Mouse (Mus musculus) layer of hippocampus, adult 18-20 months (tissue): ENCODE measurements at regions not wholly inside any gene's neighbourhood (a gene's known extent, or its start where the extent isn't known, plus 50 kb on each side); places are given as distances from the start of the nearest gene placed in this dataset.

ENCODE experiments used
- DNase-seq, 2 experiments: peaks; one replicate each; pipeline ENCODE4 v3.0.0; 2022; ENCODE audit warnings: low spot score in 2 of 2

DNA sequence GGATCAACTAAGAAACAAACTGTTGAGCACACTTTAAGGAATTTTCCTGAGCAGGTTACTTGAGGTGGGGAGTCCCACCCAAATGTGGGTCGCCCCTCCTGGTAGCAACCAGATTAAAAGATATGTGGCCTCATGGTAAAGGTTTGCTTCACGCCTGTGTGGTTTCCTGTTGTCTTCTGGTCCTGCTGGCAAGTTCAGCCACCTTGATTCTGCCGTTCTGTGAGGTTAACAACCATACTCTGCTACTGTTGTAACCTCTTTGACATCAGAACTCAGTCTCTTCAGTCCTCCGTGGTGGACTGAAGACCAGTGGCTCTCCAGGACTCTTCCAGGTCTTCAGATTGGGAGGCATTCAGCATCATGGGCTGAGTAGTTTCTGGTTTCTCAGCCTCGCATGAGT lies 127.1 kb upstream of the Sp4 start:
- no peak for DNase-seq

DNA sequence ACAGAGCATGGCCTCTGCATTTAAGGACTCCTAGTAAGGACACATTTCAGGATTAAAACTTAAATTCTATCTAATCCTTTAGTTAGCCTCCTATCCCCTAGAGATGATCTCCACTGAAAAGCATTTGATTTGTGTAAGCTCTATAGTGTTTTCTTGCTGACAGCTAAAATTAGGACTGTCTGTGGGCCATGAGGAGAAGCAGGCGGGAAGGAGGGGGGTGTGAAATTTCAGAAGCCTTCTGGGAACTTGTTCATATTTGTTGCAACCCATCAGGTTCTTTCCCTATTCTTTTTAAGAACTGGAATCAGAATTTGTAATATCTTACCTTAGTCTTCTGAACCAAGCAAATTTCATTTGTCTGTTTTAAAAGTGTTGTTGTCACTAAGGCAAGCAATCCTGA lies 114.7 kb upstream of the Sp4 start:
- no peak for DNase-seq

DNA sequence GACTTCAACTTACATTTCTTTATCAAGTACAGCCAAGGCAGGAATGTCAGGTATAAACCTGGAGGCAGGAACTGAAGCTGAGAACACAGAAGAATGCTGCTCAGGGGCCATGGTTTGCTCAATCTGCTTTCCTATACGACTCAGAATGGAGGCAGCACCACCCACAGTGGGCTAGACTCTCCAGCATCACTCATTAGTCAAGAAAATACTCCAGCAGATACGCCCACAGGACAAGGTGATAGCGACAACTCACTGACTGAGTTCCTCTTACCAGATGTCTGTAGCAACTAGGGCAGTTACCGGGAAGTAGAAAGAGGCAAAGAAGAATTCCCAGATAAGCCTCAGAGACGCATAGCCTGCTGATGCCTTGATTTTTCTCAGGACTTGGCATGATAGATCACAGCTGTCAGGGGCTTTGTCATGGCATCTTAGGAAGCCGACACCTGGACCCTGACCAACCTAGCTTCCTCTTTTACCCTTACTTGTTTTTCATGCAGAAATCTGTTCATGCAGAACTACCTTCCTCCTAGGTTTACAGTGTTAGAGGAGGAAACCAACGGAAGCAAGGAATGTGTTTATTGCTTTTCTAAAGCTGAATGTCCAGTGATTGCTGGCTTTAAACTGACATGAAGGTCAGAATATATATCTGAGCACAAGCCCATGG lies 110.7 kb upstream of the Sp4 start:
- DNase-seq = no peak

DNA sequence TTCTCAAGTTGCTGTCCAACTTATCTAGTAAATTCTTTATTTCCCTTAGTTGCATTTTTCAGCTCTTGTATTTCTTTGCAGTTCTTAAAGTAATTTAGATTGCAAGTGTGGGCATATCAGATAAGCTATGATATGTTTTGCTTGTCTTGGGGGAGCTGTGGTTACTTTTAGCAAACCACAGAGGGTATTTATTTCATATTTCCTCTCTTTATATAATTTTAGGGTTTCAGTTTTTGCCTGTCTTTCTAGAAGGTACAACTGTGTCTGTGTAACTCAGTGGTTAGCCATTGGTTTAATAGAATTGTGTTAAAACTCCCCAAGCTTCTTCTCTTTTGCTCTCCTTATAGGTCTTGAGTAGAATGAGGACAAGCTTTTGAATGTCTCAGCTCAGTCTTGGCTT lies 109.7 kb upstream of the Sp4 start:
- no peak for DNase-seq

DNA sequence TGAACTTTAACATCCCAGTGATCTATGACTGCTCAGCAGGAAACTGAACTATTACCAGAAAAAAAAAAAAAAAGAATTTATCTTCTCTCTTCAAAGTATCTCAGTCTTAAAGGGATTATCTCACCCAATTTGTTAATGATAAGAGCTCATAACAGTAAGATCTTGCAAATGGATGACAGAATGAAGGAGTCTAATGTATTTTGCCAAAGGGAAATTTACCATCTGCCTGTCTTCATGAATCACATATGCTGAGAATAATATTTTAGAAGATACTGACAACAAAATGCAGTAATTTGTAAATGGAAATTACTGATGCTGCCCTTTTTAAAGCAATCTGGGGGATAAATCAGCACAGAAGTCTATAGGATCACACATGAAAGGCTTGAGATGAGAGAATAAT lies 103.9 kb upstream of the Sp4 start:
- DNase-seq = peak in 1 of 2 experiments; percentile 18

DNA sequence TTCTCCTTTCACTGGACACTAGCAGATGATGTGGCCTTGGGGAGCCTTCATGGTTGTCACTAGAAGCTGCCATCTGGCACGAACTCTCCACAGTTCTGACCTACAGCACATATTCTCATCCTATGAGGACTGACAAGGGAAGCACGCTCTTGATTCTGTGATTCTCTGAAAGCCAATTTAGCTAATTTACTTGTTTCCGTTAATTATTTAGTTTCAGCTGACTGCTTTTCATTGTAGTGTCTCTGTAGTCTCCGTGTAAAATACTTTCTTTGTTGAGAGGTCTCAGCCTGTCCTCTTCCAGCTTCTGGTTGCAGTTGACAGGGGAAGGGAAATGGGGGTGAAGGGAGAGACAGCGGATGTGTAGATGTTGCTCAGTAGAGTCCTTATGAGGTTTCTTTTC lies 102.9 kb upstream of the Sp4 start:
- DNase-seq = no peak

DNA sequence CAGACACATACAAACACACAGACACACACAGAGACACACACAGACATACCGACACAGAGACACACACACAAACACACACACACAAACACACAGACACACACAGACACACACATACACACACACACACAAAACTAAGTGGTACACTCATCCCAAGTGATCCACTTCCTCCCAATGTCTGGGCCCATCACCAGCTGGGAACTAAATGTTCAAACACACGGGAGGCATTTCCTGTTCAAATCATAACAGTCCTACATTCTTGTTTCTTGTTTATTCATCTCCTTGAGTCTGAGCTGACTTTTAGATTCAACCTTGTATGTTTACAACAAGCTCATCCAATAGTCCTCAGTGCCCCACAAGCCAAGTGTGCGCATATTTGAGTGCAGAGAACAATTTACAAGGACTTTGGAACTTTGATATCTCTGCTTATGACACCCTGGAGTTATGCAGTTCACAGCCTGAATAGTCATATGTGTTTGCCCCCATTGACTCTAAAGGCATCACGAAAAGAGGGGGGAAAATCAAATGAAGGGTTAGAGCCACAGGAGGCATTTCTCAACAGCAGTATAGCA lies 102.4 kb upstream of the Sp4 start:
- no peak for DNase-seq

DNA sequence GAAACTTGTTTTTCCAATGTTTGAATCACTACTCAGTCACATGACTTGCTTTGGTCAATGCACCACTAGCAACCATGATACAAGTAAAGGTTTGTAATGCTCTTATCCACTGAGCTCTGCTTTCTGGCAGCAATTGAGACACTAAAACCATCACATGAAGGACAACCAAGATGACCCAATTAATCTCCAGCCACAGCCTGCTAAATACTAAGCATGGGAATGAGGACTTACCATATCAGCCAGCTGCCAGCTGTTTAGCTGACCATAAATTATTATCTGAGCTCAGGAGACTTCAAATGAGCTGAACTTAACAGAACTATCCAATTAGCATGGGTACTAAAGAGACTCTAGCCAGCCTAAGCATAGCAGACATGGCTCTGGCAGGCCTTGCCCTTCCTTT lies 100.1 kb upstream of the Sp4 start:
- no peak for DNase-seq

DNA sequence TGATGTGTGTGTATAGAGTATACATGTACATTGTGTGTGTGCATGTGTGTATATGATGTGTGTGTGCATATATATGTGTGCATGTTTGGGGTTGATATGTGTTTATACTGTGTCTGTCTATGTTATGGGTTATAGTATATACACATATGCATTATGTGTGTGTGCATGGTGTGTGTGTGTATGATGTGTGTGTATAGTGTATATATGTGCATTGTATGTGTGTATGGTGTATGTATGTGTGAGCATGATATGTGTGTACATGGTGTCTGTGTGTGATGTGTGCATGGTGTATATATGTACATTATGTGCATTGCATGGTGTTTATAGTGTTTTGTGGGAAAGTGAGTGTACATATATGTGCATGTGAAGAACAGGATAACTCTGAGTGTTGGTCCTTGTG lies 90.4 kb upstream of the Sp4 start:
- DNase-seq = no peak

DNA sequence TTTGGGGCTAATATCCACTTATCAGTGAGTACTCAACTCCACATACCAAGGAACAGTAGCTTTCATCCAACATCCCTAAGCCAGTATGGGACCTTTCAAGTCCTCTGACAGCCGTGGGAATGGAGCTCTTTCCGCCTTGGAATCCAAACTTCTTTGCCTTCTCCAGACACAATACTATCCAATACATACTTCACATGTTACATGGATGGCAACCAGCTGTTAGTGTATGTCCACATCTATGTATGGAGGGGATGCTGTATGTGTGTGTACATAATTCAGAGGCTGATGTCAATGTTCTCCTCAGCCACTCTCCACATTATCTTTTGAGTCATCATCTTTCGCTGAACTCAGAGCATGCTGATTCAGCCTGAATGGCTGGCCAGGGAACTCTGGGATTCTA lies 79.8 kb upstream of the Sp4 start:
- no peak for DNase-seq

DNA sequence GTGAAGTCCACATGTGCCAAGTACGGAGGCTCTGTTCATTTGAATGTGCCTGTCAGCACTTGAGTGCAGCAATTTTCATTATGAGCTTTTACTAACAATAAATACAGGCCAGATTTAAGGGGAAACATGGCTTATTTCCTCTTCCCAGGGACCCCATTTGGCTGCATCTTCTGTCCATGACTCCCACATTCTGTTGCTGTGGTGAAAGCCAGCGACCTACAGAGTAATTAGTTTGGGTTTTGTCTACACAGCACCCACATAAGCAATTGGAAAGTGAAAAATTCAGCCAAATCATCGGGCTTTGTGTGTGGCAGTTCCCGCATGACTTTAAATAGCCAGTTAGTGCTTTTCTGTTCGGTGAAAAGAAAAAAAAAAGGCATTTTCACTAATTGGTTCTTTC lies 76.7 kb upstream of the Sp4 start:
- no peak for DNase-seq

DNA sequence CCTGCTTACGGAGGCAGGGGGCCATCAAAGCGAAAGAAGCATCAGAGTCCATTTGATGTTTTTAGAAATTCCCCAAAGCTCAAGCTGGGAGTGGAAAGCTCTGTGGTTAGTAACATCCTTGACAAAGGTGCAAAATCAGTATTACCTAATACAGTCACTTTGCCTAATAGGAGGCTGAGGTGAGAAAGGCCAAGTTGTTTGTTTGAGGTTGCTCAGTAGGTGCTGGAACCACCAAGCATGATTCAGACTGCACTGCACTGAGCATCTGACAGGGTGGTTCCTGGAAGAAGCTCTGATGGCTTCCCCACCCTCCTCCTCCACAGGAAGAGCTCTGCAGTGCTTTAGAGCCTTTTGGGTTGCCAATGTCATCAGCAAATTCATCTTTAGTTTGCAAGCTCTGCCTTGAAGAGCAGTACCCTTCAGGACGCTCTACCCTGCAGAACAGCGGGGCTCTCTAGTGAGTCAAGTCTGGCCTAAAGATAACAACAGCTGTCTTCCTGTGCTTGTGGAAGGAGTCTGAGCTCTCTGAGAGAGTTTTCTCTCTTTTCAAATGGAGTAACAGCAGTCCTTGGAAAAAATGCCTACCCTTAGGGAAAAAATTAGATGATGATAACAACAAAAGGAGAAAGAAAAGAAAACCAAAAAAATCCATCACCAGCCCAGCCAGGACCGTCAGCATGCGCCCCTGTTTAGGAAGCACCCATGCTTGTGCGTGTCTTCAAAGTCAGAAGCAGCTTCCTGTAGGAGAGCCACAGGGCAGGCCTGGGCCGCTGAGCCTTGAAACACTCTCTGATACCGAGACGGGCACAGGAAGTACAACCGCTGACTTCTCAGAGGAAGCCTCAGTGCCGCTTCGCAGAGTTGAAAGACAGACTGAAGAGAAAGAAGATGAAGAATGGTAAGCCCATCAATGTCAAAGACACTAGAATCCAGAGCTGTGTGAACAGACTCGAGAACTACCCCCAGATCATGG lies 75.6 kb upstream of the Sp4 start:
- no peak for DNase-seq

DNA sequence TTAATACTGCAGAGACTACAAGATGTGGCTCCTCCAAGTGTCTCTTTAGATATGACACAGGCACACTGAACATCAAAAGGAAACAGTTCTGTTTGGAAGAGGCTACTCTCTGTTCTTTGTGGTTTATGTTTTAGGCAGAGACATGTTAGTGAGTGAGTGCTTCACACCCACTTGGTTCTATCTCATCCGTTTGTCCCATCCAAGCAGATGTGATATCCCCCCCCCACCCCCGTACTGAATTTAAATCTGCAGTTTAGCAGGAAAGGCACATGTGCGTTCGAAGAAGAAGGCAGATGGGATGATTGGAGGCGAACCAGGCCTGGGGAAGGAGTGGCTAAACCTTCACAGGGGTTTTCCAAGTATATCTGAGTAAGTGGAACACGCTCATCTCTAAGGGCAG lies 72.0 kb upstream of the Sp4 start:
- DNase-seq = peak; percentile 7 to 19

DNA sequence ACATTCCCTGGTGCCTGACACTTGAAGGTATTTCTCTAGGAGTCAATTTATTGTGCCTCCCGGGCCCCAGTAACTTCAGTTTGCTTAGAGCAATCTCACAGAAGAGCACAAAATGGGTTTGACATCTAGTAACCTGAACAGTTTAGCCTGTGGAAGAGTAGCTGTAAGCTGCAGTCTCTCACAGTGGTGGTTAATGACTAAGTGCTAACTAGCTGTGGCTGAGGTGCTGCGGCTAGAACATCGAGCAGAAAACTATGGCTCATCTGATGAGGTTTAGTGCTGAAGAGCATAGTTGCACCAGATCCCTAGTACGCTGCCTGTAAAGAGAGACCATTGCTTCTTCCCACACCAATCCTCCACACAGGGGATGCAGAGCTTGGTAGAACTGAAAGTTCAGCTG lies 70.7 kb upstream of the Sp4 start:
- DNase-seq = no peak

DNA sequence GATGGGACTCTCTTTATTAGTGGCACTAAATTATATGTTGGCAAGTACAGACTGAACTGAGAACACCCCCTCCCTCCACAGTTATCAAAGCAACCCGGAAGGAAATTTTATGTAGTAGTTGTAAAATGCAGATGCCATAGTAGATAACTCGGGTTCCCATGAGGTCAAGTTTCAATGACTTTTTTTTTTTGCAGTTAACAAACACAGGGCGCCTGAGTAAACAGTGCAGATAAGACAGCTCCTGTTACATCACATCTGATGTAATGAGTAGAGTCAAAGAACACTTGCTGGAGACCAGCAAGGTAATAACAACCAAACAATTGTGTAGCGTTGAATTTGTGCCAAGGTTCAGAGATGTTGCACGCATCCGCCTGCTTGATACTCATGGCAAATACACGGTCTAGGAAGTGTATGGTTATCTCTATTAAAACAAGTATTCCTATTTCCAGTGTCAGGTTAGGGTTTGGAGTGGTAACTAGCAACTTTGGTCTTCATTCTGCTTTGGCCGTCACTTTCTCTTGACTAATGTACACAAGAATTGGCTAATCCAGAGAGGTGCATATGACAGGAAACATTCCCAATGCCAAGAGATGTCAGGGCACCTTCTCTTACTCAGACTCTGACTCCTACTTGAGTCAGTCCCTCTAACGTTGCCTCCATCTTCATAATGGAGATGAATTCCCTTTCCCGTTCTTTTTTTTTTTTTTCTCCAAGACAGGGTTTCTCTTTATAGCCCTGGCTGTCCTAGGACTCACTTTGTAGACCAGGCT lies 66.3 kb upstream of the Sp4 start:
- DNase-seq = no peak

DNA sequence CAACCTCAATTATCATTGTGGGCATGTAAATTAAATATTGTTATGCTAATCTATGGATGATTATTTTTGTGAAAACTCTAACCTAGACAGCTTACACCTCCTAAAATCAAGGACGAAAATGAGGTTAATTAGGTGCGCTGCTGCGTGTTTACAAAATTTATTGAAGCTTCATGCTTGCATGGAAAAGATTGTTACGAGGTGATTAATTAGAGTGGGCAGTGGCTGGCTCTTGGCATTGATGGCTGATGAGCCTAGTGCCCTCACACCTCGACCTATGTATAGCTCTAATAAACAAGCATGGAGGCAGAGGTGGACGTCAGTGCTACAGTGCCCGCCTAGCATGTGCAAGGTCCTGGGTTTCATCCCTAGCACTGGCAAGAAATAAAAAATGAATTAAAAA lies 51.6 kb upstream of the Sp4 start:
- no peak for DNase-seq

DNA sequence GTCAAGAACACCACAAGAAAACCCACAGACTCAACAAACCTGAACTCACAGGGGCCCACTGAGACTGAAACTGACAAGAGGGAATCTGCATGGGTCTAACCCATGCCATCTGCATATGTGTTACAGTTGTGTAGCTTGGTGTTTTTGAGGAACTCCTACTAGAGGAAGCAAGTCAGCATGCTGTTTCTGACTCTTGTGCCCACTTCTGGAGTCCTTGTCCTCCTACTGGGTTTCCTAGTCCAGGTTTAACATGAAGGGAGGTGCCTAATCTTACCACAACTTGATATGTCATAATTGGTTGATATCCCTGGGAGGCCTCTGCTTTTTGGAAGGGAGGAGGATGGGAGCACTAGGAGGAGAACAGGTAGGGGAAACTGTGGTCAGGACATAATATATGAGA lies 50.2 kb upstream of the Sp4 start:
- no peak for DNase-seq
